Mouse (Mus musculus) liver, adult 2 months (tissue): ENCODE results near the gene Dusp2. TPM values are rescaled to one million over a fixed set of nuclear protein-coding genes. Genes with fewer than 3 reads are reported as not detected.
A peak's percentile ranks its signal among the peaks of the same experiment; 100 is the strongest.
"Not testable (repeated sequence)": the region's sequence is repeated elsewhere in the genome, so short reads cannot be mapped to it uniquely, and the experiment has no call there.

Experiments used
- DNase-seq: peaks from one replicate; pipeline ENCODE4 v3.0.0-alpha.2; 2011; ENCODE audit warnings: low read depth, low spot score; ENCODE audit errors: extremely low read depth
- H3K27ac ChIP-seq: fragments of 200-500 bp; replicated peaks from 2 replicates; pipeline ENCODE4 v1.5.1; 2012; ENCODE audit warnings: low read depth, mild to moderate bottlenecking, control low read depth, inconsistent platforms, low read length; ENCODE audit not compliant: insufficient read depth
- H3K27me3 ChIP-seq: fragments of 200-500 bp; 2 replicates; pipeline ENCODE4 v1.6.1; 2012; ENCODE audit warnings: mild to moderate bottlenecking, moderate library complexity, low read length, inconsistent platforms; ENCODE audit not compliant: control insufficient read depth, insufficient read depth
- H3K36me3 ChIP-seq: fragments of 200-500 bp; 2 replicates; pipeline ENCODE4 v1.6.1; 2012; ENCODE audit warnings: low read length, inconsistent platforms; ENCODE audit not compliant: control insufficient read depth, insufficient read depth
- H3K4me1 ChIP-seq: fragments of 200-500 bp; 2 replicates; pipeline ENCODE4 v1.6.1; 2011; ENCODE audit warnings: low read length; ENCODE audit not compliant: control insufficient read depth, insufficient read depth
- H3K4me3 ChIP-seq: fragments of 200-500 bp; 2 replicates; pipeline ENCODE4 v1.5.1; 2011; ENCODE audit warnings: low read depth, mild to moderate bottlenecking, control low read depth, low read length, moderate library complexity; ENCODE audit not compliant: insufficient read depth
- H3K79me2 ChIP-seq: fragments of 200-500 bp; 2 replicates; pipeline ENCODE4 v1.6.1; 2012; ENCODE audit warnings: inconsistent platforms, mild to moderate bottlenecking, low read length, moderate library complexity; ENCODE audit not compliant: control insufficient read depth, insufficient read depth
- H3K9ac ChIP-seq: fragments of 200-500 bp; 2 replicates; pipeline ENCODE4 v1.6.1; 2012; ENCODE audit warnings: low read depth, mild to moderate bottlenecking, control low read depth, inconsistent platforms, low read length
- CTCF ChIP-seq: fragments of 200-500 bp; IDR thresholded peaks from 2 replicates; pipeline ENCODE4 v1.5.1; 2011; ENCODE audit warnings: low read depth, low read length, control low read depth
- POLR2A ChIP-seq: fragments of 200-500 bp; IDR thresholded peaks from 2 replicates; pipeline ENCODE4 v1.6.1; 2011; ENCODE audit warnings: low read length, control low read depth; ENCODE audit not compliant: insufficient read depth; ENCODE audit errors: extremely low read depth
- WGBS: fragments of 180-500 bp; shearing (Covaris S2); methylation state at CpG from one replicate; pipeline ENCODE4 v1.1.7; 2018; 5-methylcytosine and 5-hydroxymethylcytosine counted together
- polyA plus RNA-seq: library from polyadenylated mRNA; depleted of rRNA; stranded (reverse); fragments of >200 nt; gene quantifications from 2 replicates; pipeline ENCODE4 v1.2.3, GENCODE M21; 2012; rRNA removed
- total RNA-seq: library from RNA; depleted of rRNA; stranded (reverse); fragments of >200 nt; gene quantifications from 2 replicates; pipeline ENCODE4 v1.2.3, GENCODE M21; 2014; rRNA removed

Dusp2 gene
- total RNA-seq, result 0.37 and 1.2 TPM in 2 replicates
- 0.45 and 0.83 TPM in 2 replicates for polyA plus RNA-seq

- Histone ChIP-seq H3K79me2 (no peaks in the 10 kb centered on the region), H3K36me3 (no peaks in the 10 kb centered on the region), H3K4me1 (no peaks in the 10 kb centered on the region), H3K4me3 (peak within 1 kb of the TSS; percentile 84), H3K27me3 (peaks cover 6% of the 10 kb centered on the region; the same call in 1 of the 2 replicates), H3K9ac (peak within 1 kb of the TSS; percentile 69), H3K27ac (no peak within 1 kb of the TSS)
- TF ChIP-seq CTCF, result no peak
- TF ChIP-seq POLR2A, result 0 out of 2 replicates have a peak, but pooled peaks have one; percentile 41
- DNase-seq, result peak; percentile 21
- WGBS, result 1% methylated on average over 50 of the region's 76 CpGs
Observed at GRCm38 (mm10) chr2:127335767-127336496, at the start of gene Dusp2. Dusp2 (plus strand) TSS chr2:127336159.

GRCm38 (mm10) chr2:127292250-127292649 is 43.7 kb upstream of the Dusp2 start:
- 94% methylated on average over 4 of the region's 4 CpGs for WGBS
- Histone ChIP-seq H3K79me2 (no peaks in the 10 kb centered on the region), H3K27me3 (no peaks in the 10 kb centered on the region), H3K36me3 (peaks cover 74% of the 10 kb centered on the region), H3K4me1 (no peaks in the 10 kb centered on the region), H3K9ac (no peak overlapping the region), H3K27ac (no peak overlapping the region), H3K4me3 (no peak overlapping the region)
- TF ChIP-seq CTCF (no peak), POLR2A (no peak)
- DNase-seq, result no peak

GRCm38 (mm10) chr2:127297001-127297805 is 38.8 kb upstream of the Dusp2 start:
- H3K36me3 ChIP-seq, result peaks cover 75% of the 10 kb centered on the region
- no peak overlapping the region for H3K27ac ChIP-seq
- WGBS, result 72% methylated on average over 7 of the region's 7 CpGs

GRCm38 (mm10) chr2:127298056-127298455 is 37.9 kb upstream of the Dusp2 start:
- no peak for TF ChIP-seq CTCF
- TF ChIP-seq POLR2A, result no peak
- Histone ChIP-seq H3K4me1 (no peaks in the 10 kb centered on the region), H3K4me3 (no peak overlapping the region), H3K9ac (no peak overlapping the region), H3K79me2 (no peaks in the 10 kb centered on the region), H3K27ac (no peak overlapping the region), H3K36me3 (peaks cover 70% of the 10 kb centered on the region), H3K27me3 (no peaks in the 10 kb centered on the region)
- DNase-seq, result no peak
- WGBS, result 79% methylated on average over 1 of the region's 1 CpGs

More at GRCm38 (mm10) chr2:127297001-127297805, 38.8 kb upstream of the Dusp2 start:
- Histone ChIP-seq H3K79me2 (no peaks in the 10 kb centered on the region), H3K4me1 (no peaks in the 10 kb centered on the region), H3K9ac (no peak overlapping the region), H3K27me3 (no peaks in the 10 kb centered on the region), H3K4me3 (no peak overlapping the region)
- TF ChIP-seq POLR2A, result no peak
- TF ChIP-seq CTCF, result no peak
- DNase-seq, result peak; percentile 52

GRCm38 (mm10) chr2:127300701-127301100 is 35.3 kb upstream of the Dusp2 start:
- 82% methylated on average over 3 of the region's 3 CpGs for WGBS
- no peak for DNase-seq
- H3K27ac ChIP-seq, result no peak overlapping the region
- no peak overlapping the region for H3K9ac ChIP-seq
- TF ChIP-seq POLR2A (no peak), CTCF (no peak)
- peaks cover 47% of the 10 kb centered on the region for H3K36me3 ChIP-seq
- H3K4me1 ChIP-seq, result no peaks in the 10 kb centered on the region
- no peak overlapping the region for H3K4me3 ChIP-seq
- no peaks in the 10 kb centered on the region for H3K27me3 ChIP-seq
- H3K79me2 ChIP-seq, result no peaks in the 10 kb centered on the region

GRCm38 (mm10) chr2:127301883-127302282 is 34.1 kb upstream of the Dusp2 start:
- H3K79me2 ChIP-seq, result no peaks in the 10 kb centered on the region
- no peak overlapping the region for H3K27ac ChIP-seq
- DNase-seq, result no peak
- H3K4me3 ChIP-seq, result no peak overlapping the region
- no peak overlapping the region for H3K9ac ChIP-seq
- TF ChIP-seq CTCF (no peak), POLR2A (no peak)
- H3K36me3 ChIP-seq, result peaks cover 35% of the 10 kb centered on the region
- H3K4me1 ChIP-seq, result no peaks in the 10 kb centered on the region
- 85% methylated on average over 3 of the region's 3 CpGs for WGBS
- no peaks in the 10 kb centered on the region for H3K27me3 ChIP-seq

GRCm38 (mm10) chr2:127304192-127304591 is 31.8 kb upstream of the Dusp2 start:
- DNase-seq, H3K4me1 ChIP-seq, H3K4me3 ChIP-seq, H3K9ac ChIP-seq, H3K79me2 ChIP-seq, H3K27me3 ChIP-seq, H3K27ac ChIP-seq: not testable (repeated sequence)
- WGBS, result 84% methylated on average over 4 of the region's 4 CpGs
- peaks cover 15% of the 10 kb centered on the region; the same call in 1 of the 2 replicates for H3K36me3 ChIP-seq
